In genomic region chr16:53439511-53439910, GRCm38 (mm10) we compare ENCODE assay signal across 24 mouse cellular contexts.
DNase-seq lines count a peak whose midpoint lies in the region; ATAC-seq and TF ChIP-seq lines count a peak whose summit lies in the region.
"Had no signal": no experiment of that assay in that cellular context is flagged by ENCODE, and none has a peak within 500 bp of the region (broad histone marks: within the 10 kb centered on the region; RNA-seq: fewer than 3 reads in every experiment).

No protein-coding gene starts in this region.

- no peak overlapping the region for H3K4me3 ChIP-seq in forebrain, embryonic 14.5 days (ENCODE audit: low read depth, low read length)
- no peak overlapping the region for H3K4me3 ChIP-seq in forebrain, embryonic 13.5 days
- H3K4me3 ChIP-seq in midbrain, postnatal 0 days (ENCODE audit: low read depth, low read length), result no peak overlapping the region
- no peak overlapping the region for H3K4me3 ChIP-seq in midbrain, embryonic 11.5 days (ENCODE audit: low read depth, low read length)
- peak overlapping the region in 1 of 2 experiments; percentile 15; a peak in 1 of 4 replicates for H3K4me3 ChIP-seq in MEL (ENCODE audit: control insufficient read depth in 1 of 2, insufficient read depth in 1 of 2, low read depth in 2 of 2, low read length in 2 of 2)
- H3K4me3 ChIP-seq: forebrain, embryonic 10.5 days; forebrain, embryonic 15.5 days; heart, adult 2 months; heart, embryonic 10.5 days; heart, embryonic 13.5 days had no signal

- no peak for TF ChIP-seq CTCF in midbrain, postnatal 0 days (IDR thresholded peaks at IDR 0.05)
- no peak for TF ChIP-seq CTCF in MEL (IDR thresholded peaks at IDR 0.05 in 2 of 3, conservative IDR thresholded peaks at IDR 0.05 in 1 of 3; ENCODE audit: control insufficient read depth in 1 of 3, insufficient read depth in 1 of 3, low read depth in 2 of 3, low read length in 3 of 3, poor library complexity in 1 of 3, severe bottlenecking in 1 of 3)

- no peak overlapping the region for H3K4me2 ChIP-seq in forebrain, embryonic 14.5 days (ENCODE audit: low read length)
- H3K4me2 ChIP-seq in forebrain, embryonic 13.5 days, result no peak overlapping the region
- H3K4me2 ChIP-seq in midbrain, postnatal 0 days (ENCODE audit: low read depth, low read length, poor library complexity, severe bottlenecking), result no peak overlapping the region
- no peak overlapping the region for H3K4me2 ChIP-seq in midbrain, embryonic 11.5 days
- H3K4me2 ChIP-seq: forebrain, embryonic 15.5 days; heart, embryonic 13.5 days had no signal

- no peaks in the 10 kb centered on the region for H3K4me1 ChIP-seq in forebrain, embryonic 14.5 days (ENCODE audit: control insufficient read depth, insufficient read depth, low read length)
- H3K4me1 ChIP-seq in forebrain, embryonic 13.5 days, result no peaks in the 10 kb centered on the region
- H3K4me1 ChIP-seq in midbrain, postnatal 0 days (ENCODE audit: insufficient read depth, low read length), result no peaks in the 10 kb centered on the region
- no peaks in the 10 kb centered on the region for H3K4me1 ChIP-seq in midbrain, embryonic 11.5 days (ENCODE audit: control insufficient read depth, insufficient read depth, low read length)
- peaks cover 0 to 2% of the 10 kb centered on the region in 2 experiments; a peak in 1 of 4 replicates for H3K4me1 ChIP-seq in MEL (ENCODE audit: control insufficient read depth in 1 of 2, insufficient read depth in 2 of 2, low read length in 2 of 2)
- H3K4me1 ChIP-seq: forebrain, embryonic 10.5 days; forebrain, embryonic 15.5 days; heart, embryonic 10.5 days; heart, embryonic 13.5 days had no signal

- no peaks in the 10 kb centered on the region for H3K9me3 ChIP-seq in forebrain, embryonic 14.5 days (replicated peaks; ENCODE audit: control insufficient read depth, low read length)
- H3K9me3 ChIP-seq in forebrain, embryonic 13.5 days (replicated peaks), result no peaks in the 10 kb centered on the region
- H3K9me3 ChIP-seq in midbrain, postnatal 0 days (ENCODE audit: low read length), result no peaks in the 10 kb centered on the region
- H3K9me3 ChIP-seq in midbrain, embryonic 11.5 days (ENCODE audit: control insufficient read depth, low read length), result no peaks in the 10 kb centered on the region
- H3K9me3 ChIP-seq in MEL (replicated peaks; ENCODE audit: insufficient read depth, low read length), result no peaks in the 10 kb centered on the region
- H3K9me3 ChIP-seq: forebrain, embryonic 10.5 days; forebrain, embryonic 15.5 days; heart, embryonic 10.5 days; heart, embryonic 13.5 days had no signal

- no peaks in the 10 kb centered on the region for H3K27me3 ChIP-seq in forebrain, embryonic 14.5 days (replicated peaks; ENCODE audit: control insufficient read depth, insufficient read depth, low read length)
- H3K27me3 ChIP-seq in forebrain, embryonic 13.5 days, result no peaks in the 10 kb centered on the region
- no peaks in the 10 kb centered on the region for H3K27me3 ChIP-seq in midbrain, postnatal 0 days (ENCODE audit: insufficient read depth, low read length)
- H3K27me3 ChIP-seq in midbrain, embryonic 11.5 days (ENCODE audit: control insufficient read depth, insufficient read depth, low read length), result no peaks in the 10 kb centered on the region
- H3K27me3 ChIP-seq in MEL (ENCODE audit: control insufficient read depth in 1 of 2, insufficient read depth in 2 of 2, low read length in 2 of 2), result no peaks in the 10 kb centered on the region
- H3K27me3 ChIP-seq: CH12.LX; forebrain, embryonic 15.5 days; heart, embryonic 13.5 days had no signal

- H3K36me3 ChIP-seq in forebrain, embryonic 14.5 days (ENCODE audit: control insufficient read depth, insufficient read depth, low read length), result no peaks in the 10 kb centered on the region
- no peaks in the 10 kb centered on the region for H3K36me3 ChIP-seq in forebrain, embryonic 13.5 days (ENCODE audit: poor library complexity, severe bottlenecking)
- H3K36me3 ChIP-seq in midbrain, postnatal 0 days (ENCODE audit: insufficient read depth, low read length), result no peaks in the 10 kb centered on the region
- H3K36me3 ChIP-seq in midbrain, embryonic 11.5 days (ENCODE audit: control insufficient read depth, insufficient read depth, low read length), result no peaks in the 10 kb centered on the region
- H3K36me3 ChIP-seq in MEL (ENCODE audit: control insufficient read depth in 1 of 2, insufficient read depth in 2 of 2, low read length in 2 of 2), result no peaks in the 10 kb centered on the region
- H3K36me3 ChIP-seq: forebrain, embryonic 10.5 days; forebrain, embryonic 15.5 days; heart, embryonic 10.5 days; heart, embryonic 13.5 days had no signal

- WGBS in forebrain, embryonic 14.5 days, result 35% methylated on average over 4 of the region's 4 CpGs
- 50% methylated on average over 4 of the region's 4 CpGs for WGBS in forebrain, embryonic 13.5 days
- WGBS in midbrain, postnatal 0 days, result 72% methylated on average over 4 of the region's 4 CpGs
- WGBS in midbrain, embryonic 11.5 days, result 82% methylated on average over 4 of the region's 4 CpGs

- no peak for ATAC-seq in forebrain, embryonic 14.5 days
- no peak for ATAC-seq in forebrain, embryonic 13.5 days
- ATAC-seq in midbrain, postnatal 0 days (ENCODE audit: low FRiP score), result no peak
- no peak for ATAC-seq in midbrain, embryonic 11.5 days (ENCODE audit: low FRiP score)
- ATAC-seq: activated CD4-positive, CD25-positive, alpha-beta regulatory T cell, adult 4 months; forebrain, embryonic 15.5 days; intestine, postnatal 0 days had no signal

- TF ChIP-seq POLR2A in MEL (IDR thresholded peaks at IDR 0.05; ENCODE audit: control insufficient read depth in 1 of 2, insufficient read depth in 1 of 2, low read depth in 1 of 2, low read length in 2 of 2, poor library complexity in 1 of 2), result no peak

- H3K27ac ChIP-seq in forebrain, embryonic 14.5 days (ENCODE audit: low read depth, low read length), result no peak overlapping the region
- H3K27ac ChIP-seq in forebrain, embryonic 13.5 days, result no peak overlapping the region
- H3K27ac ChIP-seq in midbrain, postnatal 0 days (ENCODE audit: low read depth, low read length), result no peak overlapping the region
- H3K27ac ChIP-seq in midbrain, embryonic 11.5 days (ENCODE audit: low read depth, low read length), result no peak overlapping the region
- no peak overlapping the region for H3K27ac ChIP-seq in MEL (ENCODE audit: control insufficient read depth, low read depth, low read length)
- H3K27ac ChIP-seq: forebrain, embryonic 10.5 days; forebrain, embryonic 15.5 days; heart, adult 2 months; heart, embryonic 10.5 days; heart, embryonic 13.5 days had no signal

- TF ChIP-seq RAD21 in MEL (IDR thresholded peaks at IDR 0.05; ENCODE audit: low read depth, low read length), result no peak

- H3K79me2 ChIP-seq in MEL (ENCODE audit: control insufficient read depth, insufficient read depth, low read length, poor library complexity), result no peaks in the 10 kb centered on the region

- peak; percentile 1 for DNase-seq in forebrain, embryonic 14.5 days (ENCODE audit: low spot score)
- DNase-seq in midbrain, postnatal 0 days (ENCODE audit: low spot score), result peak; percentile 6
- DNase-seq in midbrain, embryonic 11.5 days (ENCODE audit: low spot score, missing footprints), result no peak
- DNase-seq in MEL (ENCODE audit: low read depth, low spot score), result peak; percentile 18
- no peak for DNase-seq in gastrocnemius, postnatal 25 days
- DNase-seq: adrenal gland, postnatal 10 days; adrenal gland, postnatal 36 days; B cell, adult 2 months; cerebellum, adult 11 months; cerebellum, adult 2 months; cerebellum, adult 9-11 months; gastrocnemius, postnatal 36 days; heart, adult 2 months; heart, postnatal 14 days; heart, postnatal 4 days; kidney, adult 2 months had no signal

- TF ChIP-seq EP300 in MEL (IDR thresholded peaks at IDR 0.05; ENCODE audit: low read depth in 1 of 2, low read length in 2 of 2), result peak in 1 of 2 experiments; percentile 46; a peak in 1 of 4 replicates

- no peak overlapping the region for H3K9ac ChIP-seq in forebrain, embryonic 14.5 days (ENCODE audit: low read length)
- no peak overlapping the region for H3K9ac ChIP-seq in forebrain, embryonic 13.5 days
- H3K9ac ChIP-seq in midbrain, postnatal 0 days (replicated peaks; ENCODE audit: low read length, poor library complexity, severe bottlenecking), result no peak overlapping the region
- H3K9ac ChIP-seq in midbrain, embryonic 11.5 days (ENCODE audit: low read length), result no peak overlapping the region
- no peak overlapping the region for H3K9ac ChIP-seq in MEL (ENCODE audit: control insufficient read depth, low read depth, low read length, poor library complexity, severe bottlenecking)
- H3K9ac ChIP-seq: forebrain, embryonic 15.5 days; heart, embryonic 13.5 days had no signal

TF ChIP-seq in MEL, 35 proteins besides CTCF, POLR2A, EP300 and RAD21:
- TF ChIP-seq ZMIZ1 (IDR thresholded peaks at IDR 0.05; ENCODE audit: low read depth, low read length) (no peak), UBTF (IDR thresholded peaks at IDR 0.05; ENCODE audit: borderline replicate concordance, insufficient read depth, low read depth, low read length) (no peak), ETS1 (IDR thresholded peaks at IDR 0.05; ENCODE audit: low read depth, low read length) (0 out of 2 replicates have a peak, but pooled peaks have one; percentile 23), TCF12 (IDR thresholded peaks at IDR 0.05; ENCODE audit: low read depth, low read length) (peak; percentile 56; the same call in 1 of the 2 replicates), USF1 (IDR thresholded peaks at IDR 0.05; ENCODE audit: low read depth, low read length) (no peak; the same call in 1 of the 2 replicates), CHD1 (IDR thresholded peaks at IDR 0.05; ENCODE audit: low read depth, low read length) (no peak)

Comparison
In these comparisons a context has a peak if more than half of its experiments do, and no peak if none do; other contexts are left out.
1. DNase-seq: peak in forebrain, embryonic 14.5 days (single experiment), midbrain, postnatal 0 days (single experiment) and MEL (single experiment); none in midbrain, embryonic 11.5 days (single experiment) and gastrocnemius, postnatal 25 days (single experiment).